Mouse (Mus musculus) thymus, adult 2 months (tissue): ENCODE results near the gene Kcnt1.

Experiments used
- CTCF ChIP-seq: fragments of 200-500 bp; IDR thresholded peaks from 2 replicates; pipeline ENCODE4 v1.5.1; 2012; ENCODE audit warnings: mild to moderate bottlenecking, control low read depth, low read length, moderate library complexity, borderline replicate concordance; ENCODE audit not compliant: control insufficient read depth, poor library complexity, insufficient read depth; ENCODE audit errors: extremely low read depth
- POLR2A ChIP-seq: fragments of 200-500 bp; IDR thresholded peaks from 2 replicates; pipeline ENCODE4 v1.6.1; 2012; ENCODE audit warnings: mild to moderate bottlenecking, low read length, control low read depth, moderate library complexity; ENCODE audit not compliant: control insufficient read depth, poor library complexity, insufficient read depth; ENCODE audit errors: extremely low read depth

DNA sequence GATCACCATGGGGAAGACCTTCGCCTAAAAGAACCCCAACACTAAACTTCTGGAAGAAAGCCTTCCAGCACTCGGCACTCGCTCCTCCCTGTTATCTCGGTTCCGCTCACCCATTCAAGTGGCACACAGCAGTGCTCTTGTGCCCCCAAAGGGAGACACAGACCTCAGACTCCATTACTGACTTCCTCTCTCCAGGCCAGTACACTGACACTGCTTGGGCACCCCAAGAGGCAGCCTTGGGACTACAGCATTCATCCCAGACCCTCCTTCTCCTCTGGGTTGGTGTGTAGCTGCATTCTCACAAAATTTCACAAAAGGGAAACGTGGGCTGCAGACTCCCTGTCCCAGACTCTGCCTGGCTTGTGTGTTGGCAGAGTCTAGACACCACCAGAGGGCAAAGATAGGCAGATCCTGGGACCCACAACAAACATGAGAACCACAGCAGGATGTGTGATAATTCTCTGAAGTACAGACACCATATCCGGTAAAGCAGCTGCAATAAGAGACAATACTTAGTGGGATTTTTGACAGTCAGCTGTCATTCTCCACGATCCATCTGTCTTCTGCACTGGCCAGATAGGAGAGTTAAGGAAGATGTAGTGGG lies 35.1 kb upstream of the Kcnt1 start:
- TF ChIP-seq CTCF, result no peak
- TF ChIP-seq POLR2A, result no peak
